Mouse (Mus musculus) erythroblast, embryonic 14.5 days (primary cell): ENCODE results near the gene Hist1h2bk.
"Not testable (repeated sequence)": the region's sequence is repeated elsewhere in the genome, so short reads cannot be mapped to it uniquely, and the experiment has no call there.

Experiments
- GATA1 ChIP-seq: IDR thresholded peaks from 2 replicates; pipeline ENCODE4 v1.6.1; 2012; ENCODE audit warnings: low read length, inconsistent platforms, mixed read lengths
- TAL1 ChIP-seq: IDR thresholded peaks from 3 replicates; pipeline ENCODE4 v1.6.1; 2012; ENCODE audit warnings: low read length, inconsistent platforms, mixed read lengths

DNA sequence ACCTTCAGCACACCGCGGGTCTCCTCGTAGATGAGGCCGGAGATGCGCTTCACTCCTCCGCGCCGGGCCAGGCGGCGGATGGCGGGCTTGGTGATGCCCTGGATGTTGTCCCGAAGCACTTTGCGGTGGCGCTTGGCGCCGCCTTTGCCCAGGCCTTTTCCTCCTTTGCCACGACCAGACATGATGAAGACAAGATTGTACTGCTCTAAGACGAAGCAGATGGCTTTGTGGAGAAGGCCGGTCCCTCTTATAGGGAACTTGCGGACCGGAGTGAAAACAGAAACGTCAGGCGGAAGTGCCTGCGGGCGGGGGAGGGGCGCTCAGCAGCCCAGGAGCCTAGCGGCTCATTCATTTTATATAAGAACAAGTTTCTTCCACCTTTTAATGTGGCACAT lies 5.5 kb downstream of the Hist1h2bk start, which contains the start of gene Hist1h4i:
- not testable (repeated sequence) for TF ChIP-seq TAL1, GATA1
